Mouse (Mus musculus) heart, embryonic 16.5 days (tissue): ENCODE data around the gene H2al1g. TPM values are rescaled to one million over a fixed set of nuclear protein-coding genes. Genes with fewer than 3 reads are reported as not detected.
"Not testable (repeated sequence)": the region's sequence is repeated elsewhere in the genome, so short reads cannot be mapped to it uniquely, and the experiment has no call there.

ENCODE experiments used
- ATAC-seq: fragments of 200-750 bp; cut with Nextera tagmentation; replicated peaks from 2 replicates; pipeline ENCODE4 v1.8.0; 2017; ENCODE audit warnings: moderate number of reproducible peaks; ENCODE audit not compliant: insufficient read depth, low FRiP score; ENCODE audit errors: extremely low read depth
- H3K27ac ChIP-seq: fragments of 300-500 bp; sonication (generic); 2 replicates; pipeline ENCODE4 v1.5.1; 2014; ENCODE audit warnings: mild to moderate bottlenecking, low read length, control low read depth, moderate library complexity
- H3K27me3 ChIP-seq: fragments of 300-500 bp; sonication (generic); 2 replicates; pipeline ENCODE4 v1.6.1; 2014; ENCODE audit warnings: low read length, mixed read lengths; ENCODE audit not compliant: control insufficient read depth, insufficient read depth
- H3K36me3 ChIP-seq: fragments of 300-500 bp; sonication (generic); 2 replicates; pipeline ENCODE4 v1.6.1; 2014; ENCODE audit not compliant: control insufficient read depth, insufficient read depth
- H3K4me1 ChIP-seq: fragments of 300-500 bp; sonication (generic); 2 replicates; pipeline ENCODE4 v1.6.1; 2014; ENCODE audit warnings: low read length, mixed read lengths; ENCODE audit not compliant: control insufficient read depth, insufficient read depth
- H3K4me2 ChIP-seq: fragments of 300-500 bp; sonication (generic); 2 replicates; pipeline ENCODE4 v1.6.1; 2014; ENCODE audit warnings: low read depth, mild to moderate bottlenecking, control low read depth, low read length
- H3K4me3 ChIP-seq: fragments of 300-500 bp; sonication (generic); 2 replicates; pipeline ENCODE4 v1.5.1; 2014; ENCODE audit warnings: mild to moderate bottlenecking, control low read depth, low read length
- H3K9ac ChIP-seq: fragments of 300-500 bp; sonication (generic); 2 replicates; pipeline ENCODE4 v1.6.1; 2014; ENCODE audit warnings: low read length, control low read depth
- H3K9me3 ChIP-seq: fragments of 300-500 bp; sonication (generic); replicated peaks from 2 replicates; pipeline ENCODE4 v1.6.1; 2016; ENCODE audit warnings: low read length; ENCODE audit not compliant: control insufficient read depth
- WGBS: fragments of 180-500 bp; shearing (Covaris S2); extraction: QIAGEN DNeasy Blood & Tissue Kit; methylation state at CpG from one replicate; pipeline ENCODE4 v1.1.7; 2014; 5-methylcytosine and 5-hydroxymethylcytosine counted together
- polyA plus RNA-seq: library from polyadenylated mRNA; unstranded; fragments of >200 nt; fragmentation: Nextera tagmentation; extraction: Ambion mirVana; gene quantifications from 2 replicates; pipeline ENCODE4 v1.2.1, GENCODE M21; 2015

H2al1g gene
- polyA plus RNA-seq, result not detected in 2 replicates

DNA sequence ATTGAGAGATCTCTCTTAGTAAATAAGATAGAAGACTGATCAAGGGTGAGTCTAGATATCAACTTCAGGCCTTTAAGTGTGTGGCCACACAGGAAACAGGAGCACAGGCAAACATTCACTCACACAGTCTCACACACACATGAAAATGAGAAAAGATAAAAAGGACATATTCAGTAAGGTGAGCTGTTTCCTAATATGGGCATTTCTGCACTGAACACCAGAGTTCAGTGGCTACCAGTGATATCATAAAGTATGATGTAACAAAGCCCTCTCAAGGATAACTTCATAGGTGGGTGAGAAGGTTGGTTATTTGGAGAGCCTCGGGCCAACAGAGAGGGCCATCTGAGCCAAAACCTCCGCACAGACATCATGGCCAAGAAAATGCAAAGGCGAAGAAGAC lies at the start of gene H2al1g:
Gene H2al1g (plus strand): TSS at position 301 of the 400 bp plus-strand sequence.
- not testable (repeated sequence) for H3K4me2 ChIP-seq, H3K36me3 ChIP-seq, H3K9me3 ChIP-seq, H3K4me1 ChIP-seq, H3K27me3 ChIP-seq, ATAC-seq, H3K4me3 ChIP-seq, H3K27ac ChIP-seq, H3K9ac ChIP-seq
- WGBS, result no CpG with 5 or more reads among the region's 3 CpGs

- Histone ChIP-seq H3K4me3 (no peak overlapping the region), H3K27me3 (0 out of 2 replicates have a peak, but pooled peaks cover 3% of the 10 kb centered on the region), H3K4me1 (no peaks in the 10 kb centered on the region), H3K27ac (no peak overlapping the region), H3K9me3 (no peaks in the 10 kb centered on the region), H3K4me2 (no peak overlapping the region), H3K9ac (no peak overlapping the region), H3K36me3 (no peaks in the 10 kb centered on the region)
- ATAC-seq, result no peak
- WGBS, result 79% methylated on average over 3 of the region's 3 CpGs
Measured at GRCm38 (mm10) chrX:11269074-11269473, 49.0 kb upstream of the H2al1g start.

DNA sequence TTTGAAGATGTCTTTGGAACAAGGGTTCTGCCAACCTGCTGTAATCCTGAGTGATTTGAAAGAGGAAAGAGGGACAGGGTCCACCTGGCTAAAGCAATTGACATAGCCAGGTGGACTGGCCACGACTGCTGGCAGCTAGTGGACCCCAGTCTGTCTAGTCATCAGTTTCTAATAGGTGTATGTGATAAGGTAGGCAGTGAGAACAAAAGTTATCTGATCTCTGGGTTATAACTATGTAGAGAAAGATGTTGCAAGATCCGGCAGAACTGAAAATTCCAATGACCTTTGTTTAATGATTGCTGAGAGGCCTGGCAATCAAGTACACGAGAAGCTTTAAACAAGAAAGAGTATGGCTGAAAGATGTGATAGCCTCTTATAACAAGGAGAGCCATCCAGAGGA lies 44.9 kb upstream of the H2al1g start:
- H3K4me1 ChIP-seq, result no peaks in the 10 kb centered on the region
- peaks cover 3% of the 10 kb centered on the region; the same call in 1 of the 2 replicates for H3K27me3 ChIP-seq
- no peaks in the 10 kb centered on the region for H3K36me3 ChIP-seq
- no peak overlapping the region for H3K27ac ChIP-seq
- no peak overlapping the region for H3K4me2 ChIP-seq
- no peak overlapping the region for H3K9ac ChIP-seq
- no peaks in the 10 kb centered on the region for H3K9me3 ChIP-seq
- ATAC-seq, result no peak
- no peak overlapping the region for H3K4me3 ChIP-seq
- 60% methylated on average over 3 of the region's 3 CpGs for WGBS

- 69% methylated on average over 6 of the region's 6 CpGs for WGBS
- ATAC-seq, result no peak
- Histone ChIP-seq H3K36me3 (no peaks in the 10 kb centered on the region), H3K9ac (no peak overlapping the region), H3K27ac (no peak overlapping the region), H3K4me1 (no peaks in the 10 kb centered on the region), H3K4me2 (no peak overlapping the region), H3K9me3 (no peaks in the 10 kb centered on the region), H3K4me3 (no peak overlapping the region), H3K27me3 (no peaks in the 10 kb centered on the region; the same call in 1 of the 2 replicates)
Measured at GRCm38 (mm10) chrX:11277083-11277482, 41.0 kb upstream of the H2al1g start.

GRCm38 (mm10) chrX:11280741-11281140 lies 37.3 kb upstream of the H2al1g start:
- H3K27me3 ChIP-seq, result no peaks in the 10 kb centered on the region; the same call in 1 of the 2 replicates
- no peak for ATAC-seq
- H3K9ac ChIP-seq, result no peak overlapping the region
- H3K4me2 ChIP-seq, result no peak overlapping the region
- peaks cover 2% of the 10 kb centered on the region; the same call in 1 of the 2 replicates for H3K9me3 ChIP-seq
- 57% methylated on average over 2 of the region's 2 CpGs for whole genome bisulfite sequencing
- no peaks in the 10 kb centered on the region for H3K4me1 ChIP-seq
- no peaks in the 10 kb centered on the region for H3K36me3 ChIP-seq
- no peak overlapping the region for H3K27ac ChIP-seq
- H3K4me3 ChIP-seq, result no peak overlapping the region

DNA sequence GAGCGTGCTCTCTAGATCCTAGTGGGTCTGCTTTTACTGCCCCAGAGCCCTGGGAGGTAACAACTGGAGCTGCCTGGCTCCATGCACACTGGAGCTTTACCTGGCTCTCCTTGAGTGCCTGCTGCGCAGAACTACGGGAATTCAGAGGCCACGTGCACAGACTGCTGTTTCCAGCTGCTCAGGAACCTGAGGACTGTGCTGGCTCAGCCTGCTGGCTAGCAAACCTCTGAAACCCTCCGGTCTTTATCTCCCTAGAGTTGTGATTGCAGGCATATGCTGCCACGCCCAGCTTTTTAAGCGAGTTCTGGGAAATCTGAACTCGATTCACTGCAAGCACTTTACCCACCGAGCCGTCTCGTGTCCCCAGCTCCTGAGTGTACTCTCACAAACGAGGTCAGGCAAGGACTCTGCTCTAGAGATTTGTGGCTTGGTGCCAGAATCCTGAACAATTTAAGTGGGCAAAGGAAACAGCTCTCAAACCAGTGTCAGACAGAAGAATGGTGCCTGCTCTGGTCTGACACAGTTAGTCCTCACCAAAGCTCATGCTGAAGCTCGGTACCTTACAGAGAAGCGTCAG lies 29.7 kb upstream of the H2al1g start:
- 35% methylated on average over 14 of the region's 14 CpGs for WGBS
- peak overlapping the region; percentile 18; the same call in 1 of the 2 replicates for H3K4me2 ChIP-seq
- H3K36me3 ChIP-seq, result no peaks in the 10 kb centered on the region
- peaks cover 2% of the 10 kb centered on the region; the same call in 1 of the 2 replicates for H3K9me3 ChIP-seq
- H3K4me3 ChIP-seq, result no peak overlapping the region
- no peak overlapping the region for H3K27ac ChIP-seq
- peak; percentile 37; the same call in 1 of the 2 replicates for ATAC-seq
- peaks cover 4% of the 10 kb centered on the region for H3K4me1 ChIP-seq
- H3K9ac ChIP-seq, result no peak overlapping the region
- H3K27me3 ChIP-seq, result peaks cover 17% of the 10 kb centered on the region

- H3K4me3 ChIP-seq, result no peak overlapping the region
- H3K9me3 ChIP-seq, result no peaks in the 10 kb centered on the region; the same call in 1 of the 2 replicates
- peaks cover 4% of the 10 kb centered on the region for H3K4me1 ChIP-seq
- no peaks in the 10 kb centered on the region for H3K36me3 ChIP-seq
- peaks cover 17% of the 10 kb centered on the region for H3K27me3 ChIP-seq
- 68% methylated on average over 4 of the region's 4 CpGs for WGBS
- H3K27ac ChIP-seq, result no peak overlapping the region
- H3K9ac ChIP-seq, result no peak overlapping the region
- ATAC-seq, result no peak
- no peak overlapping the region for H3K4me2 ChIP-seq
Measured at GRCm38 (mm10) chrX:11289244-11289643, 28.8 kb upstream of the H2al1g start.

DNA sequence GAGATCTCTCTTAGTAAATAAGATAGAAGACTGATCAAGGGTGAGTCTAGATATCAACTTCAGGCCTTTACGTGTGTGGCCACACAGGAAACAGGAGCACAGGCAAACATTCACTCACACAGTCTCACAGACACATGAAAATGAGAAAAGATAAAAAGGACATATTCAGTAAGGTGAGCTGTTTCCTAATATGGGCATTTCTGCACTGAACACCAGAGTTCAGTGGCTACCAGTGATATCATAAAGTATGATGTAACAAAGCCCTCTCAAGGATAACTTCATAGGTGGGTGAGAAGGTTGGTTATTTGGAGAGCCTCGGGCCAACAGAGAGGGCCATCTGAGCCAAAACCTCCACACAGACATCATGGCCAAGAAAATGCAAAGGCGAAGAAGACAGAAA lies 19.1 kb upstream of the H2al1g start, which contains the start of gene H2al1a:
Gene H2al1a (plus strand): TSS at position 301 of the 400 bp plus-strand sequence.
- H3K4me2 ChIP-seq, H3K27me3 ChIP-seq, H3K4me1 ChIP-seq, H3K9ac ChIP-seq, H3K27ac ChIP-seq, ATAC-seq, H3K4me3 ChIP-seq, H3K36me3 ChIP-seq, H3K9me3 ChIP-seq: not testable (repeated sequence)
- WGBS, result no CpG with 5 or more reads among the region's 3 CpGs

GRCm38 (mm10) chrX:11302132-11302531 lies 15.9 kb upstream of the H2al1g start, which contains the start of gene H2al1b:
Gene H2al1b, plus strand, starts transcription at chrX:11302432.
- H3K27ac ChIP-seq, H3K4me3 ChIP-seq, H3K9ac ChIP-seq, H3K4me2 ChIP-seq, H3K27me3 ChIP-seq, H3K4me1 ChIP-seq, H3K9me3 ChIP-seq, H3K36me3 ChIP-seq, ATAC-seq: not testable (repeated sequence)
- 94% methylated on average over 1 of the region's 3 CpGs for WGBS
